Mouse (Mus musculus) cerebellum, postnatal 36 days (tissue): ENCODE results near the gene Nrp2.

Source experiments
- DNase-seq, 2 experiments: peaks; one replicate each; pipeline ENCODE4 v3.0.0; 2021 to 2022; ENCODE audit warnings: mixed read lengths in 2 of 2

Nrp2 gene

DNA sequence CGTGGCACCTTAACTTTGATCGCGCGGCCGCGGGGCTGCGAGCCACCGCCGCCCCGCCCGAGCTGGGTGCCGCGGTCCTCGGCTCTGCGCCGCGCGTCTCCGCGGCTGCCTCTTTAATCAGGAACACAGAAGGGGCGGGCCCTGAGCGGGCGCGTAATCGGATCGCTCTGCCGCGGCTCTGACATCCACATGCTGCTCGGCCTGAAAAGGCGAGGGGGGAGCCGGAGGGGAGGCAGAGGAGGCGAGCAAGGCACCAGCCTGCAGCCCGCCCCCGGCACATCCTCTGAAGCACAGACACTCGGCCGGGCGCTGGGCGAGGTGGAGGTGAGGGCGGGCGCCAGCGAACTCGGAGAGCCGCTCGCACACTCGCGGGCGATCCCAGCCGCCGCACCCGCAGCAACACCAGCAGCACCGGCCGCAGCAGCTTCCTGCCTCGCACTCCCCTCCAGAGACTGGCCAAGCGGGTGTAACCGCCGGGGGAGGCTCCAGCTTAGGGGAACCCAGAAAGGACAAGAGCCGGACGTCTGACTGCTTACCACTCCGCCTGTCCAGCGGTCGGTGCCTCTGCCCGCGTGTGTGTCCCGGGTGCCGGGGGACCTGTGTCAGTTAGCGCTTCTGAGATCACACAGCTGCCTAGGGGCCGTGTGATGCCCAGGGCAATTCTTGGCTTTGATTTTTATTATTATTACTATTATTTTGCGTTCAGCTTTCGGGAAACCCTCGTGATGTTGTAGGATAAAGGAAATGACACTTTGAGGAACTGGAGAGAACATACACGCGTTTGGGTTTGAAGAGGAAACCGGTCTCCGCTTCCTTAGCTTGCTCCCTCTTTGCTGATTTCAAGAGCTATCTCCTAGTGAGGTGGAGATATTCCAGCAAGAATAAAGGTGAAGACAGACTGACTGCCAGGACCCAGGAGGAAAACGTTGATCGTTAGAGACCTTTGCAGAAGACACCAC, at the start of gene Nrp2:
TSS of gene Nrp2 (plus strand) at position 128 of the 959 bp plus-strand sequence.
- peak; percentile 66 to 67 for DNase-seq

GRCm38 (mm10) chr1:62654436-62654835, 48.6 kb upstream of the Nrp2 start:
- DNase-seq, result no peak

GRCm38 (mm10) chr1:62664960-62665645, 38.0 kb upstream of the Nrp2 start:
- DNase-seq, result no peak

GRCm38 (mm10) chr1:62665771-62666730, 37.0 kb upstream of the Nrp2 start:
- DNase-seq, result no peak

DNA sequence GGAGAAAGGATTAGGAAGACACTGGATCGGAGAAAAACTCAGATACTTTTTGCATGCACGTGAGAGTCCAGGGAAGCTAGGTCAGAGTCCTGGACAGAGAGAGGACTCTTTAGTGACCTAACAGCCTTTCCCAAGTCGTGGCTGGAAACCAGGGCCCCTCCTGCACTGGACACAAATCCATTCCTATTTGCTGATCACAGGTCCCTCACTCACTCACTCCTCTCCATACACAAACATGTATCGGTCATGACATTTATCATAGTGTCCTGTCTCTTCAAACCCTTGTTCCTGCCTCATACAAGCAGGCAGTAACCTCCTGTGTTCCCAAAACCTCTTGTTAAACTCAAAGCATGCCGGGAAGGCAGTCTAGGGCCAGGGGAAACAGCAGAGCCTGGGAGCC, 36.3 kb upstream of the Nrp2 start:
- no peak for DNase-seq

DNA sequence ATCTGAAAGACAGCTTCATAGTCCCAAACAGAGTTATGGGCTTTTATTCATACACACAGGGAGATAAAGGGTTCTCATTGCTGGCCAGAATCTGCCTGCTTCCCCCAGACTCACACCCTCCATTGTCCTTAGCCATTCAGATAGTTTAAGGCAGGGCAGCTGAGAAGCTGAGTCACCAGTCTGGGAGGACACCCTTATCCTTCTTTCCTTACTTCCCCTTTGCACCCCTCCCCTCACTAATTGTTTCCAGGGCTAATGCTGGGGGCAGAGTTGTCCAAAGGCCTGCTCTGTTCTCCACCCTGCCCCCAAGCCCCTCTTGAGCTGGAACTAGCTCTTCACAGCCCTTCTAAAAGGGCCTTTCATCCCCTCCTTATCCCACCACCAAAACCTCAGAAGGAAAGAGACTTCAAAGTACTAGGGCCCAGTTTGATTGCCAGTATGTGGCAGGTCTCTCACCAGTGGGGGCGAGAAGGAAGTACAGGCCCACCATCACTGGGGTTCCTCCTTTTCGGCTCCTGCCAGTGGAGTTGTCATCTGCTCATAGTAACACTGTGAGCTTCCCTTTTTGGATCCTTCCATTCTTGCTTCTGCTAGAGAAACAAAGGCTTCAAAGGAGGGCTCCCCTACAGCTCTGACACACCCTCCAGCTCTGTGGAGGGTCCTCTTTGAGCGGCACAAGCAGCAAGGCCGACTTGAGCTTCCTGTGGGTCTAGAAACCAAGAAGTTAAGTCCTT, 24.3 kb upstream of the Nrp2 start:
- no peak for DNase-seq

DNA sequence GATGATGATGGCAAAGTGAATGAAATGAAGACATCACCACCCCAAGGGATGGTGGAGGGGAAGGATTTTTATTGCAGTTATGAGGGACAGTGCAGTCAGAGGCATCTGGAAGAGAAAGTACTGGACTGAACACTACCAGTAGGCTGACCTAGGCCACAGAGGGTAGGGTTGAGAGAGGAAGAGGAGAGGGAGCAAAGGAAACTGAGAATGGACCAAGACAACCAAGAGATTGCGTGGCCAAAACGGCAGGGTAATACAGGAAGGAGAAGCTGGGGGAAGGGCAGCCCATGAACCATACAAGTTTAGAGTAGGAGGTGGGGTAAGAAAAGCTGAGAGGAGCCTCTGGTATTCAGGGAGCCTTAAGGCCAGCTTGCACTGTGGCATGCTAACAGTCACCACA, 23.6 kb upstream of the Nrp2 start:
- no peak for DNase-seq

DNA sequence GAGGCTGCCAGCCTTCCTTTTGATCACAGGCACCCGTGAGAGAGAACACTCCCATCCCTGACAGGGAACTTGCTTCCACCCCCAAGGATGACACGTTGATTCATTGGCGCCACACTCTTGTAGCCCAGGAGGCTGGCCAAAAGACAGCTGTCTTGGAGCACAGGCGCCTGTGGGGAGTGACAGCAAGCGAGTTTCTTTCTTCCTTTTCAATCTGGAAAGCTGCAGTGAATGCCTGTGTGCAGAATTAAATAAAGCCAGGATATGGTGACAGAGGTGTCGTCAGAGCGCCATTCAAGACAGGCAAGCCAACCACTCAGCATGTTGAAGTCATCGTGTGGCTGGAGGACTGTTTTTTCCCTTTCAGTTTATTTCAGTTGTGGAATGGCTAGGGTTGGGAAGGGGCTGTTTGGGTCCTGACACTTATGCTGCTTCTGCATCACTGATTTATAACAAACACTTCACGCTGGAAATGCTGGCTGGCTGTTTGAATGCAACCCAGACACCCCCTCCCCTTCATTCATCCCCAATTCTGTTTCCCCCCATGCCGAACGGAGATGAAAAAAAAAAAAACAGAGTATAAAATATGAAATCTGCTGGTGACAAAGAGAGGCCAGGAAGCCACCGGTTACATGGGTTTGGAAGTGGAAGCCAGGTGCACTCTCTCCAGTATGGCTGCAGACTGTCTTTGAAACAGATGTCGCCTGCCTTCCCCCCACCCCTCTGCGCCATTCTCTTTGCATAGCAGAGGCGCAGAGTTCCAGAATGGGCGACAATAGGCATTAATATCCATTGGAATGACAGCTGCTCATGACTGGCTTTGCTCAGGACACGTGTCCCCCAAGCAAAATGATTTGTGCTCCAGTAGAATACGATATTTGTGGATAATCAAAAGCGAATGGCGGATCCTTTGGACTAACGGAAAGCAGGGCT, 20.4 kb upstream of the Nrp2 start:
- DNase-seq, result no peak

GRCm38 (mm10) chr1:62683498-62683897, 19.6 kb upstream of the Nrp2 start:
- DNase-seq, result no peak

GRCm38 (mm10) chr1:62687511-62687910, 15.6 kb upstream of the Nrp2 start:
- no peak for DNase-seq

- no peak for DNase-seq
Observed at GRCm38 (mm10) chr1:62691175-62691574, 11.9 kb upstream of the Nrp2 start.

DNA sequence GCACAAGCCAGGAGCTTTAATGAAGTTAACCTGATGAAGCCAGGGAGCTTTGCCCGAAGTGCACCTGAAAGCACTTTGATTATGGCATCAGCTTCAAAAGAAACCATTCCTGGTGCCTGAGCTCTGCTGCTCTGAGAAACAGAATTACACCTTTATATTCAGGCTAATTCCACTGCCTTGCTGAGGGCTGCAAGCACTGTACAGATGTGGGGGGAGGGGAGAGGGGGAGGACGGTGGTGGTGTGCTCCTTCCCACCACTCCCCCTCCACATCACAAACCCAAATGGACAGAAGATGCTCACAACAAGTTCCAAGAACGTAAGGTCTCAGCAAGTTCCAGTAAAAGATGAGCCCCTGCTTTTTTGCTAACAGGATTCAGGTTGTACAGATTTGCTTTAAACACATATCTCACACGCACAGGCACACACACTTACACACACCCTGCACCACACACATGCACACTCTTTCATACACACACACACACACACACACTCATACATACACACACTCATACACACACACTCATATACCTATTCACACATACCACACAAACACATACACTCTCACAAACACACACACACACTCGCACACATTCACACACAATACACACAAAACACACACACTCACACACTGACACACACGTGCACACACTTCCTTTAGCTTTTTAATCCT, 6.6 kb upstream of the Nrp2 start:
- DNase-seq, result no peak

- DNase-seq, result peak in 1 of 2 experiments; percentile 15
Observed at GRCm38 (mm10) chr1:62696983-62697341, 6.1 kb upstream of the Nrp2 start.

DNA sequence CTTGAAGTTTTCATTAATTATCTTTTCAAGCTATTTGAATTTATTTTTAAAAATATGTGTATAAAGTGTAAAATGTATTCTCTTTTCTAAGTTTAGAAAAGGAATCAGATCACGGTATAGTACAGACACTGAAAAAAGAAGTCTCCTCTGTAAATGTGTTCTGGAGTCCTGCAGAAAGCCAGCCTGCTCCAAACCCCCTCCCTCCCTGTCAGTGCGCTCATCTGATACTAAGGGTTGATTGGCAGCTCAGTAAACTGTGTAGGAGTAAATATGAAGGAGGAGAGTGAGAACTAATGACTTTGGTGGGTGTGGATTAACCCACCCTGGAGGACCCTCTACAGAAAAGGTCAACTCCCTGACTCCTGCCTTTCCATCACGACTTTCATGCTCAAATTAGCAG, 5.7 kb upstream of the Nrp2 start:
- no peak for DNase-seq

DNA sequence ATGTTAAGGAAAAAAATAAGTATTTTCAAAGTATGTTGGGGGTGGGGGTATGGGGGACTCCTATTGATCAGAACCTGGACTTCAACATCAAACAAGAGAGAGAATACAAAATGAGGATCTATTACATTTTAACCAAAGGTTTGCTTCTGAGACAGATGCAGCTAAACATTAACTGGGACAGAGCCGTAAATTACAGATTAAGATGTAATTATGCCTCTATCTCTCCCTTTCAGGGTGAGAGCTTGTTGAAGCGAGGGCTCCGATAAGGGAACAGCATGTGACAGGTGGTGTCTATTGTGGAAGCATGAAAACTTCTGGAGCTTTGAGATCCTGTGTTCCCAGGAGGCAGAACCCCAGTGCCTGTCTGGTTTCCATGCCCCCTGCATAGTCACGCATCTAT, 3.3 kb upstream of the Nrp2 start:
- no peak for DNase-seq

- DNase-seq, result peak; percentile 71
Observed at GRCm38 (mm10) chr1:62701065-62701921, 1.8 kb upstream of the Nrp2 start.

- DNase-seq, result peak; percentile 20 to 41
Observed at GRCm38 (mm10) chr1:62702743-62703142, 342 bp upstream of the Nrp2 start.

DNA sequence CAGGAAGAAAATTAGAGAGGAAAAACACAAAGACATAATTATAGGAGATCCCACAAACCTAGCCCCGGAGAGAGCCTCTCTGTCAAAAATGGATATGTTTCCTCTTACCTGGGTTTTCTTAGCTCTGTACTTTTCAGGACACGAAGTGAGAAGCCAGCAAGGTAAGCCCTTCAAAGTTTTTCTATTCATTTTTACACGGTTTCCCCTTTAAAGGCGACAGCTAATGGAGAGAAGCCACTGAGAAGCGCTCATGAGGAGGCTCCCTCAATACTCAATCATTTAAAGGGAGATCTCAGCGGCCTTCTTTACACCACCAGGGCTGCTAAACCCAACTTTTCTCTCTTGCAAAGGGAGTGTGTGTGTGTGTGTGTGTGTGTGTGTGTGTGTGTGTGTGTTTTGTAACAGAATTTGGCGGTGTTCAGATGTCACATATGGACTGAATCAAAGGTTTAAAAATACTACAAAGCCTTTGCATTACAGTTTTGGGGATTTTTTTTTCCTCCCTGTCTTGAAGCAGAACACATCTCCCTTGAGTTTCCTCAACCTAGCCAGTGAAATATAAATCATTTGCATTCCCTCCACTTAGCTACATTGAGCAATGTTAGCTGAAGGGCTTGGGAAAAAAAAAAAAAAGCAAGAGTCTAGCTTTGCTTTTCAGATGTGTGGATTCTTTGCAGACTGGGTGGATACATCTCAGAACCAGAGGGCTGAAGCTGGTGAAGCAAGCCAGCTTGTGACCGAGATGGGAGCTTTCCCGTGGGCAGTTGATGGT, 1.2 kb downstream of the Nrp2 start:
- no peak for DNase-seq
